Mouse (Mus musculus) heart, postnatal 10 days (tissue): ENCODE data around the gene Dcaf4. TPM values are rescaled to one million over a fixed set of nuclear protein-coding genes. Genes with fewer than 3 reads are reported as not detected.

Experiments
- total RNA-seq, 2 experiments: library from RNA; stranded (reverse); gene quantifications; 2 replicates each; pipeline ENCODE4 v1.2.3; 2021

Gene Dcaf4
- total RNA-seq, 2 experiments from 2014 or later, result 18.6 to 19.5 TPM

Other genes starting within 250 kb of the Dcaf4 start
- 10 to 100 TPM; 17.3 to 18.1 TPM for gene Dpf3, start 32.8 kb upstream of the Dcaf4 start, total RNA-seq
- 10 to 100 TPM; 21.8 to 23.0 TPM for gene Zfyve1, start 76.8 kb downstream of the Dcaf4 start, total RNA-seq
- gene Rbm25, start 110.8 kb downstream of the Dcaf4 start, total RNA-seq, result 10 to 100 TPM; 73.9 to 79.3 TPM
- 10 to 100 TPM; 35.0 to 44.9 TPM for gene Psen1, start 167.7 kb downstream of the Dcaf4 start, total RNA-seq
- 10 to 100 TPM; 28.6 to 28.8 TPM for gene Papln, start 243.2 kb downstream of the Dcaf4 start, total RNA-seq